Mouse (Mus musculus) forebrain, postnatal 0 days (tissue): ENCODE results near the gene Bsn. TPM values are rescaled to one million over a fixed set of nuclear protein-coding genes. Genes with fewer than 3 reads are reported as not detected.

Source experiments
- ATAC-seq: fragments of 200-750 bp; cut with Nextera tagmentation; 2 replicates; pipeline ENCODE4 v1.8.0; 2017; ENCODE audit warnings: mild to moderate bottlenecking, moderate library complexity
- DNase-seq: peaks from one replicate; pipeline ENCODE4 v3.0.0-alpha.2; 2015
- H3K27ac ChIP-seq: fragments of 300-500 bp; sonication (generic); 2 replicates; pipeline ENCODE4 v1.5.1; 2014; ENCODE audit warnings: low read depth, mild to moderate bottlenecking, antibody characterized with exemption, low read length, moderate library complexity, mixed read lengths
- H3K27me3 ChIP-seq: fragments of 300-500 bp; sonication (generic); 2 replicates; pipeline ENCODE4 v1.6.1; 2014; ENCODE audit warnings: mild to moderate bottlenecking, low read length, mixed read lengths; ENCODE audit not compliant: insufficient read depth
- H3K36me3 ChIP-seq: fragments of 300-500 bp; sonication (generic); 2 replicates; pipeline ENCODE4 v1.6.1; 2014; ENCODE audit warnings: mild to moderate bottlenecking, moderate library complexity; ENCODE audit not compliant: insufficient read depth
- H3K4me1 ChIP-seq: fragments of 300-500 bp; sonication (generic); 2 replicates; pipeline ENCODE4 v1.6.1; 2014; ENCODE audit warnings: antibody characterized with exemption; ENCODE audit not compliant: insufficient read depth
- H3K4me2 ChIP-seq: fragments of 300-500 bp; sonication (generic); 2 replicates; pipeline ENCODE4 v1.6.1; 2014; ENCODE audit warnings: low read depth, mild to moderate bottlenecking, moderate library complexity
- H3K4me3 ChIP-seq: fragments of 300-500 bp; sonication (generic); 2 replicates; pipeline ENCODE4 v1.5.1; 2014; ENCODE audit warnings: low read depth, low read length, mixed read lengths
- H3K9ac ChIP-seq: fragments of 300-500 bp; sonication (generic); 2 replicates; pipeline ENCODE4 v1.6.1; 2014; ENCODE audit warnings: mild to moderate bottlenecking
- H3K9me3 ChIP-seq: fragments of 300-500 bp; sonication (generic); 2 replicates; pipeline ENCODE4 v1.6.1; 2016; ENCODE audit warnings: low read length
- CTCF ChIP-seq: sonication (generic); IDR thresholded peaks from 2 replicates; pipeline ENCODE4 v1.5.1; 2016; ENCODE audit warnings: antibody characterized with exemption, control low read depth, low read depth
- WGBS: fragments of 180-500 bp; shearing (Covaris S2); extraction: QIAGEN DNeasy Blood & Tissue Kit; methylation state at CpG from one replicate; pipeline ENCODE4 v1.1.7; 2014; 5-methylcytosine and 5-hydroxymethylcytosine counted together
- polyA plus RNA-seq: library from polyadenylated mRNA; unstranded; fragments of >200 nt; fragmentation: Nextera tagmentation; extraction: Ambion mirVana; gene quantifications from 2 replicates; pipeline ENCODE4 v1.2.1, GENCODE M21; 2015
- total RNA-seq: library from RNA; depleted of rRNA; stranded (reverse); fragments of >200 nt; gene quantifications from 2 replicates; pipeline ENCODE4 v1.2.3, GENCODE M21; 2014

Gene Bsn
- total and polyA plus RNA-seq, 2 experiments from 2014 or later: 5.5 to 34.1 TPM

DNA sequence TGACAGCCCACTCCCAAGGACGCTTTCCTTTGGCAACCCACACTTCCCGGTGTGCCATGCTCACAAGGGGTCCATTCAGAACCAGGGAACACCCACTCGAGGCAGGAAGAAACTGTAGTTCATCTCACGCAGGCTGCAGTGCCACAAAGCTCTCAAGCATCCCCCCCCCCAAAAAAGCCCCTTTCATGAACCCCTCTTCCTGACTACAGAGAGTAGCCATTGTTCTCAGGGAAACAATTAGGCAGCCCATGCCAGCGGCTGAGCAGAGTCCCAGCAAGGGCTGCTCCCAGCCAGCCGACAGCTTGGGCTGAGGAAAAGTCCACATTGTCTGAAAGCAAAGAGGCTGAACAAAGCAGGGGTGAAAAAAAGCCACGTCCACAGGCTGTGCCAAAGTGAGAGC, 22.9 kb upstream of the Bsn start:
- Histone ChIP-seq H3K9me3 (no peaks in the 10 kb centered on the region), H3K36me3 (peaks cover 37% of the 10 kb centered on the region), H3K27ac (peak overlapping the region; percentile 64), H3K27me3 (no peaks in the 10 kb centered on the region), H3K4me1 (no peaks in the 10 kb centered on the region), H3K9ac (no peak overlapping the region), H3K4me2 (no peak overlapping the region), H3K4me3 (no peak overlapping the region)
- no peak for TF ChIP-seq CTCF
- ATAC-seq: peak; percentile 77
- 8% methylated on average over 7 of the region's 7 CpGs for WGBS
- peak; percentile 37 for DNase-seq

DNA sequence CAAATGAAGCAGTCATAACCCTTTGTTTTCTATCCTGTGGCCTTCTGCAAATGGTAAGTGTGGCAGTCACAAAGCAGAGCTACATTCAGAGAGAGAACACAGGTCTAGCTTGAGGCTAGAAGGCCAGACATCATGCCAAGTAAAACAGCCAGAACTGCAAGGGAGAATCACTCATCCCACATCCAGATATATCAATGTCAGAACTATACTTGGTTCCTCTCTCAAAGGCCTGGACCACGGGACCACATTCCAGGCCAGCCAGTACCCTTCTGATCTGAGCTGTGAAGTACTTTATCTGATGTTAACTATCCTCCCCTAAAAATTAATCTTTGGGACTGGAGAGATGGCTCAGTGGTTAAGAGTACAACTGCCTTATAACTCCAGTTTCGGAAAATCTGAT, 22.2 kb upstream of the Bsn start:
- Histone ChIP-seq H3K4me2 (no peak overlapping the region), H3K9ac (no peak overlapping the region), H3K9me3 (no peaks in the 10 kb centered on the region), H3K27ac (0 out of 2 replicates have a peak overlapping the region, but pooled peaks have one; percentile 9), H3K4me1 (no peaks in the 10 kb centered on the region), H3K36me3 (peaks cover 35% of the 10 kb centered on the region), H3K27me3 (no peaks in the 10 kb centered on the region), H3K4me3 (no peak overlapping the region)
- ATAC-seq (no peak), DNase-seq (no peak)
- TF ChIP-seq CTCF: no peak
- WGBS: 73% methylated on average over 2 of the region's 2 CpGs

DNA sequence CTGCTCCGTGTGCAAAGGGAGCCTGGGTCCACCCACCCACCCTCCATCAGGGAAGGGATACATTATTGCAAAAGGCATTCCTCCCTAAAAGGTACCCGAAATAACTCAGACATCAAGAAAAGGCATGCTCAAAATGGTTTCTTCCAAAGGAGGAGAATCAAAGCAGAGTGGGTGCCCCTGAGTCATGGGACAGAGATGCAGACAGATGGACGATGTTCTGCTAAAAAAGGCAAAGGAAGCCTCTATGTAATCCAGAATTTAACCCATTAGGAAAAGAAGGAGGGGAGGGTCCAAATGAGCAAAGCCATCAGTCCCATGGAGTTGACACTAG, 15.4 kb upstream of the Bsn start:
- WGBS: 72% methylated on average over 3 of the region's 3 CpGs
- Histone ChIP-seq H3K4me1 (no peaks in the 10 kb centered on the region; the same call in 1 of the 2 replicates), H3K9ac (no peak overlapping the region), H3K4me2 (no peak overlapping the region), H3K27me3 (no peaks in the 10 kb centered on the region), H3K9me3 (no peaks in the 10 kb centered on the region), H3K27ac (peak overlapping the region; percentile 29; the same call in 1 of the 2 replicates), H3K4me3 (no peak overlapping the region), H3K36me3 (peaks cover 33% of the 10 kb centered on the region)
- DNase-seq (no peak), ATAC-seq (no peak)
- no peak for TF ChIP-seq CTCF

DNA sequence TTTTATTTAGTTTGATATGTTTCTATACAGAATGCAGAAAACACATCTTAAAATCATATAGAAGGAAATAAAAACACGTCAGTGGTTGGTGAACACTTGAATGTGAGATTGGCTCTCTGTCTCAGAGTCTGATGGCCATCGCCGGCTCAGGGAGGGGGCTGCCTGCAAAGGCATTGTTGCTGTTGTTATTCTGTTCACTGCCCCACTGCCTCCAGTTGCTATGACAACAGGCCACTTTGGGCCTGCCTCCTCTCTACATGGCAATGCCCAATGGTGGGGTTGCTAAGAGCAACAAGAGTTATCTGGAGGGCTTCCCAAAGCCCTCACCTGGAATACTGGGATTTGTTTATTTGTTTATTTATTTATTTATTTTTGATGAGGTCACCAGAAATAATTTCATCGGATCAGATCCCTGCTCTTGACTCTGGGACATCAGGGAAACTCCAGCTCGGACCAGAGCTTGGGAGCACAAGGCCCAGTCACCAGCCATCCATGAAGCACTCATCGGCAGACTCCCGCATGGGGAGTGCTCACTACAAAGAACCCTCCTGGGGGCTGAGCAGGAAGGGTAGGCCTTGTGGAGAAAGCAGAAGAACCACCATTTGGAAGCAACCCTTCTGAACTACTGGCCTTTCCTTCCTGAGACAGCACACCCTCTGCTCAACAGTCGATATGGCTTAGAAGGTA, 14.8 kb upstream of the Bsn start:
- no peaks in the 10 kb centered on the region for H3K27me3 ChIP-seq
- H3K4me1 ChIP-seq: peaks cover 4% of the 10 kb centered on the region; the same call in 1 of the 2 replicates
- TF ChIP-seq CTCF: no peak
- ATAC-seq: peak; percentile 32; the same call in 1 of the 2 replicates
- no peaks in the 10 kb centered on the region for H3K9me3 ChIP-seq
- H3K9ac ChIP-seq: no peak overlapping the region
- peaks cover 33% of the 10 kb centered on the region for H3K36me3 ChIP-seq
- H3K27ac ChIP-seq: peak overlapping the region; percentile 29; the same call in 1 of the 2 replicates
- 32% methylated on average over 8 of the region's 8 CpGs for WGBS
- H3K4me3 ChIP-seq: no peak overlapping the region
- peak; percentile 46 for DNase-seq
- no peak overlapping the region for H3K4me2 ChIP-seq

DNA sequence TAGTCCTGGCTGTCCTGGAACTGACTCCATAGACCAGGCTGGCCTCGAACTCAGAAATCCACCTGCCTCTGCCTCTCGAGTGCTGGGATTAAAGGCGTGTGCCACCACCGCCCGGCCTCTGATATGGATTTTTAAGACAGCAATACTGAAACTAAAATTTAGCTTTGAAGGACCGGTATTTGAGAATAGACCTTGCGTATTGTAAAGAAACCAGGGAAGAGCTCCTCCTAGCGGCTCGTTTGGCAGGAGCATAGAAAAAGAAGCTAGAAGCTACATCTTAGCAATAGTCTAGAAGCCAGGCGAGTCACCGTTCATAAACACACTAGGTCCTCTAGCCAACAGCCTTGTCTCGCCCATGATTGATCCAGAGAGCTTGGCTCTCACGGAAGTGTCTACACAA, 12.8 kb upstream of the Bsn start:
- peaks cover 4% of the 10 kb centered on the region; the same call in 1 of the 2 replicates for H3K4me1 ChIP-seq
- DNase-seq: peak; percentile 84
- 30% methylated on average over 13 of the region's 13 CpGs for WGBS
- no peak overlapping the region for H3K4me2 ChIP-seq
- no peaks in the 10 kb centered on the region for H3K9me3 ChIP-seq
- ATAC-seq: no peak
- H3K27ac ChIP-seq: no peak overlapping the region
- peak; percentile 74 for TF ChIP-seq CTCF
- no peaks in the 10 kb centered on the region for H3K27me3 ChIP-seq
- H3K4me3 ChIP-seq: no peak overlapping the region
- peaks cover 20% of the 10 kb centered on the region for H3K36me3 ChIP-seq
- H3K9ac ChIP-seq: no peak overlapping the region

- 98% methylated on average over 2 of the region's 2 CpGs for WGBS
- DNase-seq: no peak
- ATAC-seq: no peak
Observed at GRCm38 (mm10) chr9:108202169-108202568, 12.0 kb upstream of the Bsn start.

GRCm38 (mm10) chr9:108201160-108201559, 11.0 kb upstream of the Bsn start:
- H3K9ac ChIP-seq: peak overlapping the region; percentile 23; the same call in 1 of the 2 replicates
- peak; percentile 74 for TF ChIP-seq CTCF

More at GRCm38 (mm10) chr9:108202169-108202568, 12.0 kb upstream of the Bsn start:
- no peak overlapping the region for H3K27ac ChIP-seq
- H3K4me3 ChIP-seq: no peak overlapping the region
- peak; percentile 25; the same call in 1 of the 2 replicates for TF ChIP-seq CTCF
- H3K36me3 ChIP-seq: peaks cover 13% of the 10 kb centered on the region
- H3K4me2 ChIP-seq: no peak overlapping the region
- no peak overlapping the region for H3K9ac ChIP-seq
- peaks cover 4% of the 10 kb centered on the region; the same call in 1 of the 2 replicates for H3K4me1 ChIP-seq
- H3K9me3 ChIP-seq: no peaks in the 10 kb centered on the region
- H3K27me3 ChIP-seq: no peaks in the 10 kb centered on the region

More at GRCm38 (mm10) chr9:108201160-108201559, 11.0 kb upstream of the Bsn start:
- ATAC-seq (peak; percentile 96), DNase-seq (peak; percentile 93)
- H3K4me3 ChIP-seq: peak overlapping the region; percentile 16; the same call in 1 of the 2 replicates
- H3K36me3 ChIP-seq: peaks cover 5% of the 10 kb centered on the region; the same call in 1 of the 2 replicates
- no peak overlapping the region for H3K27ac ChIP-seq
- H3K9me3 ChIP-seq: no peaks in the 10 kb centered on the region
- 3% methylated on average over 13 of the region's 13 CpGs for WGBS
- H3K4me2 ChIP-seq: peak overlapping the region; percentile 42
- H3K4me1 ChIP-seq: peaks cover 4% of the 10 kb centered on the region; the same call in 1 of the 2 replicates
- H3K27me3 ChIP-seq: no peaks in the 10 kb centered on the region
